Mouse (Mus musculus) forebrain, embryonic 15.5 days (tissue): ENCODE measurements around the gene Gm11111. TPM values are rescaled to one million over a fixed set of nuclear protein-coding genes. Genes with fewer than 3 reads are reported as not detected.

ENCODE experiments used
- polyA plus RNA-seq: library from polyadenylated mRNA; unstranded; fragments of >200 nt; fragmentation: Nextera tagmentation; extraction: Ambion mirVana; gene quantifications from 2 replicates; pipeline ENCODE4 v1.2.1, GENCODE M21; 2015

Gm11111 gene
- polyA plus RNA-seq, 1 experiment from 2014 or later = not detected

Other genes starting within 250 kb of the Gm11111 start
- gene Cfap299, start 223.4 kb upstream of the Gm11111 start, polyA plus RNA-seq = 0.66 and 2.0 TPM in 2 replicates